Mouse (Mus musculus): ENCODE measurements around the gene Osbp2. TPM values are rescaled to one million over a fixed set of nuclear protein-coding genes. Genes with fewer than 3 reads are reported as not detected.
"Not testable (repeated sequence)": the region's sequence is repeated elsewhere in the genome, so short reads cannot be mapped to it uniquely, and the experiment has no call there.

Gene Osbp2
- 100 to 1,000 TPM; 141 to 149 TPM for total RNA-seq (2021)
- long read RNA-seq, experiment 1, full-length matches to known transcripts: 13 of 103 reads
- long read RNA-seq, experiment 1, partial matches to known transcripts: 14 of 103 reads
- long read RNA-seq, experiment 1, other reads (novel, unspliced or antisense): 76 of 103 reads
- long read RNA-seq, experiment 2, full-length matches to known transcripts: 11 of 85 reads
- long read RNA-seq, experiment 2, partial matches to known transcripts: 7 of 85 reads
- long read RNA-seq, experiment 2, other reads (novel, unspliced or antisense): 67 of 85 reads

DNA sequence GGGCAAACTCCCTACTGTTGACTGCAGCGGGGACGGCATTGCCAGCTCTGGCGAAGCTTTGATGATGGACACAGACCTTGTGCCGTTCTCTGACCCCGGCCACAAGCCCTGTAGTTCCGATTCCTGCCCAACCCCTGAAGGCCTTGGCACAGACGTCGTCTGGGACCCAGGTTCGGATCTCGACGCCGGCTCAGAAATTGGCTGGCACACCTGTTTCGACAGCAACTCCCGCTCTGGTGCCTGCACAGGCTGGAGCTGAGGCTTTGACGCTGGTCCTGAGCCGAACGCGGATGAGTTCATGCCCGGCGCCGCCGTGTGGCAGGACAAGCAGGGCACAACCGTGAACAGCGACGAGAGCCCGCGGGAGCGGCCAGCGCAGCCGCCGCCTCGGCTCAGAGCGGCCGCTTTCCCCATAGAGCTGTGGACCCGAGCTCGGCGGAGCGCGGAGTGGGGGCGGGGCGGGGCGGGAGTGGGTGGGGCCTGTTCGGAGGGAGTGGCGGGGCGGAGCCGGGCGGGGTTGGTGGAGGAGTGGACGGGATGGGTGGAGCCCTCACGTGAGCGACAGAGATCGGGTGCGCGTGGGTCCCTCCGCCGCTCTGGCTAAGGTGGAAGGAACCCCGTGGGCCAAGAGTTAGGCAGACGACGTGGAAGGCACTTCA lies at the start of gene Osbp2:
TSS of gene Osbp2 (minus strand) at position 450 of the 659 bp plus-strand sequence.
- H3K27ac ChIP-seq: peak within 1 kb of the TSS; percentile 84
- intact Hi-C loops (cut with DNase I): no loop called here
- DNase-seq (ENCODE audit: extremely low spot score in 1 of 2, low spot score in 2 of 2): peak; percentile 74 to 78

DNA sequence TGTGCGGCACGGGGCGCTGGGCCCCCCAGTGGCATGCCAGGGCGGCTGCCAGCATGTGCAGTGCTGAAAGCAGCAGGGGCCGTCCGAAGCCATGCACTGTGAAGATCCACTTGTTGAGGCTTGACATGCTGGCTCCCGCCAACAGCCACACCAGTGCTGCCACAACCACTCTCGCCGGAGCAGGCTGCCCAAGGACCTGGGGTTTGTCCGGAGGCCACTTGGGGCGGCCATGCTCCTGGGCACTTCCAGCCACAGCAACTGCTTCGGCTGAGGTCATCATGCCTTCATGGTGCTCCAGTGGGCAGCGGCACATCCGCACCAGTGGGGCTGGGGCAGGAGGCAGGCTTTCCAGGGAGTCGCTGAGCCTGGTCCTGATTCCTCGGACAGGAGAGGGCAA lies 49.2 kb upstream of the Osbp2 start:
- intact Hi-C loops (cut with DNase I): loop anchor here (1.0 to 5.0 kb wide), 2 partner anchors 18 to 201 kb away; partner anchors contain the start of genes 4921536K21Rik and Dusp18
- Histone ChIP-seq H3K4me3 (peak overlapping the region; percentile 77), H3K27ac (peak overlapping the region; percentile 92)
- DNase-seq (ENCODE audit: extremely low spot score in 1 of 2, low spot score in 2 of 2): peak in 1 of 2 experiments; percentile 37
- no peak; the same call in 1 of the 2 replicates for TF ChIP-seq CTCF (IDR thresholded peaks at IDR 0.05)

More for the DNA sequence above, at the start of gene Osbp2:
- TF ChIP-seq CTCF (IDR thresholded peaks at IDR 0.05): peak; percentile 44
- peak within 1 kb of the TSS; percentile 56 for H3K4me3 ChIP-seq

DNA sequence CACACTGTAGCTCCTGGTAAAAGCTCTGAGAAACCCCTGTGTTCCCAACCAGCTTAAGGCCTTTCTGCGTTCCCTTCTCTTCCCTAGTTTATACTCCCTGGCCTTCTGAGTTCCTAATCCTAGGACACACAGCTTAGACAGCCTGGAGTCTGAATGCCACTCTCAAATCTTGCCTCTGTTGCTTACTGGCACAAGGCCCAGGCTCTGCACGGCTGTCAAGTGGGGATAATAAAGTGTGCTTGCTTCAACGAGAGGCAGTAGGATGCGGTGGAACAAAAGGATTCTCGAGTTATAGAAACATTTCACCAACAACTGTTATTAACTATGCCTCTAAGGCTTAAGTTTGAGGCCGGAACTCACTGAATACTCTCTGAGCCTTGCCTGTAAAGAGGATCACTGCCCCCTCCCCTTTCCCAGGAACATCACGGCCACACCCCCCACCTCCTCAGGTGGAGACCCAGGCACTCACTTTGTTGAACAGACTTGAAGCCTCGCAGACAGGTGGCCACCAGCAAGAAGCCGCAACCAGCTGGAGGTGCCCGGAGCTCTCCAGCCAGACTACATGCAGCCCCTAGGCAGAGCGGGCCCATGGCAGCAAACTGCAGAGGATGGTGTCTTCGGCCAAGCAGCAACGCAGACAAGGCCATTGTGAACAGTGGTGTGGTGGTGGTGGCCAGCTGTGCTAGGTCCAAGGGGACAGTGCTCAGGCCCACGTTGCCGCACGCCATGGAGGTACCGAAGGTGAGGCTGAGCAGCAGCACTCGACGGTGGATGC lies 48.6 kb upstream of the Osbp2 start:
- intact Hi-C loops (cut with DNase I): loop anchor here (5.0 kb wide), 1 partner anchor 200 kb away; no protein-coding TSS in a partner anchor
- H3K27ac ChIP-seq: peak overlapping the region; percentile 92
- no peak for TF ChIP-seq CTCF (IDR thresholded peaks at IDR 0.05)
- peak overlapping the region; percentile 77 for H3K4me3 ChIP-seq
- peak in 1 of 2 experiments; percentile 33 for DNase-seq (ENCODE audit: extremely low spot score in 1 of 2, low spot score in 2 of 2)

DNA sequence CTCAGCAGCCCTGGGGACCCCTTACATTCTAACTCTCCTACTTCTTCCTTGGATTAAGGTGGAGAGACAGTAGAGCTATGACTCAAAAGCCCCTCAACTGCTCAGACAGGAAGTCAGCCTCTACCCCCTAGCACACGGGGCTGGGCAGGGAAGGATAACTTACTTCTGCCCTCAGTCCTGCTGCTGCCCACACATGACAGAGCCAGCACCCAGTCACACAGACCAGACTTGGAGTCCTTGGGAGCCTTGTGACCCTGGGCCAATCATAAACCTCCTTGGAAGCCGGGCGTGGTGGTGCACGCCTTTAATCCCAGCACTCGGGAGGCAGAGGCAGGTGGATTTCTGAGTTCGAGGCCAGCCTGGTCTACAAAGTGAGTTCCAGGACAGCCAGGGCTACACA lies 47.7 kb upstream of the Osbp2 start:
- intact Hi-C loops (cut with DNase I): loop anchor here (5.0 kb wide), 1 partner anchor 199 kb away; no protein-coding TSS in a partner anchor
- not testable (repeated sequence) for DNase-seq (ENCODE audit: extremely low spot score in 1 of 2, low spot score in 2 of 2)
- H3K4me3 ChIP-seq: peak overlapping the region; percentile 77
- peak overlapping the region; percentile 69; the same call in 1 of the 2 replicates for H3K27ac ChIP-seq

DNA sequence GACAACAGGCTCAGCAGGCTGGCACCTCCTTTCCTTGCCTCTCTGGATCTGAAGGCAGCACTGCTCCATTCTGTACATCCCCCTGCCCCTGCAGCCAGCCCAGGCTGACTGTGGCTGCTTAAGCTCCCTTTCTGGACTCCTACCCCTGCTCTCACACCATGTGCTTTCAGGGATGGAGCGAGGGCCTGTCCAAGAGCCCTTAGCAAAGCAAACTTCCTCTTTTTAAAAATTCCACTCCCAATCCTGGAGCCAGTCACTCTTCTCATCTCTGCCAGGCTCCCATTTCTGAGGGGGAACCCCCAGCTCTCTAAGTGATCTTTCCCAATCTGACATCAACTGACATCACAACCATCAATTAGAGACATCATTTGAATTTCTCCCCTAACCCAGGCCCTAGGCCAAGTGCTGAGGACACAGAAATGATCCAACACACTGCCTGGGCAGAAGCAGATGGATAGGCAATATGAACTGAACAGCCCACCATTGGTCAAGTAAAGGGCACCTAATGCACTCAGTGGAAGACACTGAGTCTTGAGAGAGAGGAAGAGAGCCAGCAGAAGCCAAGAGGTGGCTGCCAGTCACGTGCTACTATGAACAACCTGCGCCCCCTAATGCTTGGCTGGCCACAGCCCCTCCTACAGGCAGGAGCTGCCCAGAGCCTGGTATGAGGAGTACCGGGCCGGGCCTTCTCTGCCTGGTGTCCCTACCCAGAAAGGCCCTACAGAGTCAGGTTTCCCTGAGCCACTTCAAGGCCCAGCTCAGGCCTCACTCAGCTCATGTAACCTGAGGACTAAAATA lies 47.0 kb upstream of the Osbp2 start:
- intact Hi-C loops (cut with DNase I): loop anchor here (5.0 kb wide), 1 partner anchor 198 kb away; no protein-coding TSS in a partner anchor
- Histone ChIP-seq H3K27ac (peak overlapping the region; percentile 69), H3K4me3 (peak overlapping the region; percentile 77)
- no peak for DNase-seq (ENCODE audit: extremely low spot score in 1 of 2, low spot score in 2 of 2)
- peak; percentile 25 for TF ChIP-seq CTCF (IDR thresholded peaks at IDR 0.05)

DNA sequence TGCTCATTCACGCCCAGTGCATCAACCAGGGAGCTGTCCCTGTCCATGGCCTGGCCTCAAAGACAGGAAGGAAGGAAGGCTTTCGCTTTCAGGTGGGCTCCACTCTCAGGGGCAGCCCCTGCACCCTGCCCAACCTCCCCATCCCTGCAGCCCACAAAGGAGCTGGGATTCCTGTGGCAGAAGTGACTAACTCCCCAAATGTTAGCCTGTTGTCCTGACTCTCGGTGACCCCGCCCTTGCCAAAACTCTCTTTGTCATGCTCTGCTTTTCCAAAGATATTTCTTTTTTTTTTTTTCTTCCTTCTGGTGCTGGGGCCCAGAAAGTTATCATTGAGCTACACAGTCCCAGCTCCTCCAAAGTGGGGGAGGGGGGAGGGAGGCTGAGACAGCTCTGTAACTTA lies 45.5 kb upstream of the Osbp2 start:
- TF ChIP-seq CTCF (IDR thresholded peaks at IDR 0.05): no peak
- intact Hi-C loops (cut with DNase I): no loop called here
- Histone ChIP-seq H3K27ac (peak overlapping the region; percentile 64; the same call in 1 of the 2 replicates), H3K4me3 (no peak overlapping the region)
- no peak for DNase-seq (ENCODE audit: extremely low spot score in 1 of 2, low spot score in 2 of 2)

DNA sequence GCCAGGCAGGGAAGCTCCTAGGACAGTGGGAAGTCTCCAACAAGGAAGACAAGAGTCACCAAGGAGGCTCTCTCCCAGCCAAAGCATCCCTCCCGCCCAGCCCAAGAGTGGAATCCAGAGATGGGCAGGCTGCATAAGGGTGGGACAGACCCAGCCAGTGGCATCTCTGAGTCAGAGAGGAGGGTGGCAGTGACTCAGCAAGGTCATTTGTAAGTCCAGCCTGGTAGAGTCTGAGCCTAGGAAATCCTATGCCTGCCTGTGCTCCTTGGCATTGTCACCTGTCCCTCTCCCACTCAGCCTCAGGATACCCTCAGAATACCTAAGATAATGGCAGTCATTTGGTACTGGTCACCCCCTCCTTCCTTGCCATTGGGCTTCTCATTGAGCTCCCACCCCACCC lies 41.7 kb upstream of the Osbp2 start:
- Histone ChIP-seq H3K27ac (no peak overlapping the region), H3K4me3 (no peak overlapping the region)
- intact Hi-C loops (cut with DNase I): no loop called here
- DNase-seq (ENCODE audit: extremely low spot score in 1 of 2, low spot score in 2 of 2): no peak
- TF ChIP-seq CTCF (IDR thresholded peaks at IDR 0.05): no peak

DNA sequence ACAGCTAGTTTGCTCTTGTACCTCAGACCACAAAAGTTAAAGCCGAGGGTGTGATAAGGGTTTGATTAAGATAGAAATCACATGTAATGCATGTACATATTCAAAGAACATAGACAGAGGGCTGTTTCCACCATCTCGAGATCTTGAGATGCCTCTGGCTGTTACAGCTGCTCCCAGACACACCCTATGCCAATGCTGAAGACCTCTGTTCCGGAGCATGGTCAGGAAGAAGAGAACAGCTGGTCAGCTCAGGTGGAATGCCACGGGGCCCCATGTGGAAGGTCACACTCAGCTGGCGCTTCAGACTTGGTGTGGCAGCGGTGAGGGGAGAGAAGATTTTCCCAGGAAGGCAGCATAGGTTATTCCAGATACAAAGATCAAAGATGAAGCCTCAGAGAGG lies 41.0 kb upstream of the Osbp2 start:
- TF ChIP-seq CTCF (IDR thresholded peaks at IDR 0.05): no peak

DNA sequence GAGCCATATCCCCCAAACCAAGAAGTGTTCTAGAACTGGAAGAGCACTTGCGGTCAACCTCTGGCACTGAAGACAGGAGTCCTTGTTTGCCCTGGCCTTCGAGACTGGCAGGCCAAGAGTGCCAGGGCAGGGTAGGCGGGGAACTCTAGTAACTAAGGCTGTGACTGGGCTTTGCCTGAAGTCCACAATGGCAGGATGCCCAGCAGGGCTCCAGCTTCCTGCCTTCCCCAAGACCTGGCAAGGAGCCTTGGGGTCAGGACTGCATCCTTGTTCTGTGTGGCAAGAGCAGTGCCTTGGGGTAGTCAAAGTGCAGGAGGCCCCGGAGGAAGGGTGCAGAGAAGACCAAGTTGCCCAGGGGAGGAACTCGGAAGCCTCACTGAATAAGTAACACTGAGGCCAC lies 39.3 kb upstream of the Osbp2 start:
- no peak overlapping the region for H3K4me3 ChIP-seq
- DNase-seq (ENCODE audit: extremely low spot score in 1 of 2, low spot score in 2 of 2): peak; percentile 33 to 66
- intact Hi-C loops (cut with DNase I): no loop called here
- peak overlapping the region; percentile 3; the same call in 1 of the 2 replicates for H3K27ac ChIP-seq
- TF ChIP-seq CTCF (IDR thresholded peaks at IDR 0.05): no peak

More for the DNA sequence above, 41.0 kb upstream of the Osbp2 start:
- no peak for DNase-seq (ENCODE audit: extremely low spot score in 1 of 2, low spot score in 2 of 2)
- intact Hi-C loops (cut with DNase I): no loop called here
- Histone ChIP-seq H3K4me3 (no peak overlapping the region), H3K27ac (no peak overlapping the region)

DNA sequence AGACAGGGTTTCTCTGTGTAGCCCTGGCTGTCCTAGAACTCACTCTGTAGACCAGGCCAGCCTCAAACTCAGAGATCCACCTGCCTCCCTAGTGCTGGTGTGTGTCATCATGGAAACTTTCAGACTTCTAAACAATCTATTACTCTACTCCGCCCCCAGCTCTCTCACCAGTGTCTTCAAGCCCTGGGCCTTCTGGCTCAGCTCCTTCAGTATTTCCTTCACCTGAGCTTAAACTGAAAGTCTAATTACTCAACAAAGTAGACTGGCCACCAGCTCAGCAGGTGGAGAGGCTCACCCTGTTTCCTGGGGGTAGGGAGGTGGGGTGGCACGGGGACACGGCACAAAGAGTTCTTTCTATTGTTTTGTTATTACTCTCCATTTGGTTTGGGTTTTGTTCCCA lies 38.8 kb upstream of the Osbp2 start:
- Histone ChIP-seq H3K27ac (peak overlapping the region; percentile 34; the same call in 1 of the 2 replicates), H3K4me3 (no peak overlapping the region)
- intact Hi-C loops (cut with DNase I): no loop called here
- no peak for DNase-seq (ENCODE audit: extremely low spot score in 1 of 2, low spot score in 2 of 2)
- no peak for TF ChIP-seq CTCF (IDR thresholded peaks at IDR 0.05)

DNA sequence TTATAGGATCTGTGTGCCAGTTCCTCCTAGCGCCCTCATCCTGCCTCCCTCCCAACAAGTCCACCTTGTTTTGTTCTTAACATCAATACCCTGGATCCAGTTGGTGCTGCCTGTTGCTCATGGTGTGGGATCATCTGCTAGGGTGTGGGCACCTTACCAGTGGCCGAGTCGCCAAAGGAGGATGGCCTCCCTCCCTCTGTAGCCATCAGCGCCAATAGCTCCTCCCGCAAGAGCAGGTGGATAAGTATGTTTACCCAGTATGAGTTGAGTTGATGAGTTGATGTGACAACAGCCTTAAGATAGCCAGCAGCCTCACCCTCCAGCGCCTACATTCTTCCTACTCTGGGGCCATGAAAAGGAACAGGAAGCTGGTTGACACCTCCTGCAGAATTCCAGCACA lies 36.6 kb upstream of the Osbp2 start:
- no peak overlapping the region for H3K27ac ChIP-seq
- DNase-seq (ENCODE audit: extremely low spot score in 1 of 2, low spot score in 2 of 2): no peak
- no peak for TF ChIP-seq CTCF (IDR thresholded peaks at IDR 0.05)
- H3K4me3 ChIP-seq: no peak overlapping the region; the same call in 1 of the 2 replicates
- intact Hi-C loops (cut with DNase I): no loop called here

Data from left cerebral cortex, adult 2 months (tissue).